Mouse (Mus musculus): ENCODE data around the gene Gm5580.

- no peak for TF ChIP-seq POLR2A (IDR thresholded peaks at IDR 0.05; ENCODE audit: low read depth, low read length)
- no peak for TF ChIP-seq CTCF (conservative IDR thresholded peaks at IDR 0.05; ENCODE audit: insufficient read depth, insufficient read length, low read depth, low read length)
Measured at GRCm38 (mm10) chr6:116538156-116538555, 12.8 kb upstream of the Gm5580 start, which contains the start of gene Olfr213.

Data from kidney, adult 2 months (tissue).